Mouse (Mus musculus) heart, embryonic 12.5 days (tissue): ENCODE measurements around the gene C2cd4c. TPM values are rescaled to one million over a fixed set of nuclear protein-coding genes. Genes with fewer than 3 reads are reported as not detected.

Source experiments
- ATAC-seq: fragments of 200-750 bp; cut with Nextera tagmentation; 2 replicates; pipeline ENCODE4 v1.8.0; 2017; ENCODE audit warnings: moderate TSS enrichment, moderate library complexity; ENCODE audit not compliant: insufficient number of reproducible peaks, low FRiP score
- H3K27ac ChIP-seq: fragments of 300-500 bp; sonication (generic); 2 replicates; pipeline ENCODE4 v1.5.1; 2016; ENCODE audit warnings: mild to moderate bottlenecking, moderate library complexity; ENCODE audit not compliant: poor library complexity, severe bottlenecking
- H3K27me3 ChIP-seq: fragments of 300-500 bp; sonication (generic); replicated peaks from 2 replicates; pipeline ENCODE4 v1.6.1; 2016; ENCODE audit warnings: mild to moderate bottlenecking, moderate library complexity
- H3K36me3 ChIP-seq: fragments of 300-500 bp; sonication (generic); 2 replicates; pipeline ENCODE4 v1.6.1; 2016; ENCODE audit warnings: mild to moderate bottlenecking, moderate library complexity
- H3K4me1 ChIP-seq: fragments of 300-500 bp; sonication (generic); replicated peaks from 2 replicates; pipeline ENCODE4 v1.6.1; 2016; ENCODE audit warnings: mild to moderate bottlenecking
- H3K4me2 ChIP-seq: fragments of 300-500 bp; sonication (generic); 2 replicates; pipeline ENCODE4 v1.6.1; 2016; ENCODE audit warnings: mild to moderate bottlenecking, moderate library complexity
- H3K4me3 ChIP-seq: fragments of 300-500 bp; sonication (generic); 2 replicates; pipeline ENCODE4 v1.5.1; 2016; ENCODE audit warnings: mild to moderate bottlenecking
- H3K9ac ChIP-seq: fragments of 300-500 bp; sonication (generic); 2 replicates; pipeline ENCODE4 v1.6.1; 2016; ENCODE audit warnings: mild to moderate bottlenecking, moderate library complexity
- H3K9me3 ChIP-seq: fragments of 300-500 bp; sonication (generic); replicated peaks from 2 replicates; pipeline ENCODE4 v1.6.1; 2016; ENCODE audit warnings: mild to moderate bottlenecking, moderate library complexity
- WGBS: fragments of 180-500 bp; shearing (Covaris S2); methylation state at CpG from one replicate; pipeline ENCODE4 v1.1.7; 2016; 5-methylcytosine and 5-hydroxymethylcytosine counted together
- polyA plus RNA-seq: library from polyadenylated mRNA; unstranded; fragments of >200 nt; fragmentation: Nextera tagmentation; extraction: Ambion mirVana; gene quantifications from 2 replicates; pipeline ENCODE4 v1.2.1, GENCODE M21; 2016

C2cd4c gene
- polyA plus RNA-seq, 1 experiment from 2014 or later: not detected

DNA sequence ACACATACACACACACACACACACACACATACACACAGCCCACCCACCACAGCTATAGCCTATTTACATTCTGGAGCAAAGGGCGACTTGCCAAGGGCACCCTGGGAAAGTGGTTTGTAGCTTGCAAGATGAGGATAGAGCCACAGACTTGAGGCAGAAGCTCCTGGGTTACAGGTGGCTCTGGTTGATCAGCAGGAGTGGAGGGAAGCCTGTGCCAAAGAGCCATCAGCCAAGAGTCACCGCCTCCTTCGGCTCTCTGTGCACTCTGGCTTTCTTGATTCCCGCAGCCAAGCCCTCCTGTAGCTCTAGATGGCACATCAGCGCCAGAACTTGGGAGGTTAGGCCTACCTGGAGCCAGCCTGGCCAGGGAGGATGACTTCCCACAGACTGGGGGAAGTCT is 2.5 kb downstream of the C2cd4c start:
- ATAC-seq: no peak
- Histone ChIP-seq H3K27me3 (peaks cover 69% of the 10 kb centered on the region), H3K27ac (no peak overlapping the region)

DNA sequence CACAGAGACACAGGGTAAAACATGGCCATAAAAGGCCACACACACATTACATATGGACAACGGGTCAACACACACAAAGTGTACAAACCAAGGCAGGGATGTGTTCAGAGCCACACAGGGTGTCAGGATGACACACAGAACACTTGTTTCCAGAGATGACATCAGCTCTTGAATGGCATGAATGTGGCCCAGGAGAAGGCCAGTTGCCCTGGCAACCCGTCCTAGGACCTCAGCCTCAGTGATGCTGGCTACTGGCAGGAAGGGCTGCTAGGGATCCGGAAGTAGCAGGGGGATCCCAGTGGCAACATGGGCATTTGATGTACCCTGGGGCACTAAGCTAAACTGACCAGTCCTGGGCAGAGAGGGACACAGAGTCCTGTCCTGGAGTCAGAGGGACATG is 4.5 kb downstream of the C2cd4c start:
- Histone ChIP-seq H3K4me2 (no peak overlapping the region), H3K4me1 (peaks cover 21% of the 10 kb centered on the region), H3K9me3 (no peaks in the 10 kb centered on the region), H3K9ac (no peak overlapping the region), H3K36me3 (no peaks in the 10 kb centered on the region), H3K27ac (no peak overlapping the region), H3K4me3 (no peak overlapping the region), H3K27me3 (peaks cover 66% of the 10 kb centered on the region)
- ATAC-seq: no peak
- WGBS: 81% methylated on average over 3 of the region's 3 CpGs

More for the DNA sequence above, 2.5 kb downstream of the C2cd4c start:
- H3K4me2 ChIP-seq: no peak overlapping the region
- no peaks in the 10 kb centered on the region for H3K9me3 ChIP-seq
- no peaks in the 10 kb centered on the region for H3K36me3 ChIP-seq
- H3K4me1 ChIP-seq: peaks cover 21% of the 10 kb centered on the region
- no peak overlapping the region for H3K9ac ChIP-seq
- WGBS: 37% methylated on average over 5 of the region's 5 CpGs
- H3K4me3 ChIP-seq: no peak overlapping the region

GRCm38 (mm10) chr10:79607892-79608291 is 5.9 kb downstream of the C2cd4c start:
- Histone ChIP-seq H3K4me1 (peaks cover 14% of the 10 kb centered on the region), H3K9me3 (no peaks in the 10 kb centered on the region), H3K27me3 (peaks cover 52% of the 10 kb centered on the region), H3K4me3 (no peak overlapping the region), H3K4me2 (no peak overlapping the region), H3K36me3 (no peaks in the 10 kb centered on the region), H3K9ac (peak overlapping the region; percentile 6; the same call in 1 of the 2 replicates), H3K27ac (no peak overlapping the region)
- WGBS: 28% methylated on average over 2 of the region's 2 CpGs
- ATAC-seq: no peak

- ATAC-seq: no peak
- WGBS: 53% methylated on average over 4 of the region's 4 CpGs
Observed at GRCm38 (mm10) chr10:79606537-79606936, 7.3 kb downstream of the C2cd4c start.

DNA sequence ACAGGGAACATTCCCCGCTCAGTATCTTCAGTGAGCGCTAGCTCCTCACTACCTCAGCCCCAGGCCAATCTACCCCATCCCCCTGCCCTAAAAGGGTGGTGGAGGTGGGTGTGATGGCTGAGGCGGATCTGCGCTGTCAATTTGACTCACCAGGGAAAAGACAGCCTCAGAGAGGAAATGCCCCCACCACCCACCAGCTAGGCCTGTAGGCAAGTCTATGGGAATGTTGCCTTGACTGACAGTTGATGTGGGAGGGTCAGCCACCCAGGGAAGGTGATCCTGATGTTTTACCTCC is 15.9 kb downstream of the C2cd4c start:
- H3K27ac ChIP-seq: no peak overlapping the region
- ATAC-seq: no peak
- H3K4me3 ChIP-seq: no peak overlapping the region
- no peak overlapping the region for H3K4me2 ChIP-seq
- WGBS: 58% methylated on average over 4 of the region's 4 CpGs
- H3K36me3 ChIP-seq: no peaks in the 10 kb centered on the region
- peaks cover 28% of the 10 kb centered on the region for H3K27me3 ChIP-seq
- H3K9ac ChIP-seq: no peak overlapping the region
- no peaks in the 10 kb centered on the region for H3K9me3 ChIP-seq
- H3K4me1 ChIP-seq: no peaks in the 10 kb centered on the region

More at GRCm38 (mm10) chr10:79606537-79606936, 7.3 kb downstream of the C2cd4c start:
- Histone ChIP-seq H3K9me3 (no peaks in the 10 kb centered on the region), H3K4me3 (no peak overlapping the region), H3K4me2 (no peak overlapping the region), H3K9ac (no peak overlapping the region), H3K4me1 (peaks cover under 1% of the 10 kb centered on the region), H3K27me3 (peaks cover 39% of the 10 kb centered on the region), H3K27ac (no peak overlapping the region), H3K36me3 (no peaks in the 10 kb centered on the region)

DNA sequence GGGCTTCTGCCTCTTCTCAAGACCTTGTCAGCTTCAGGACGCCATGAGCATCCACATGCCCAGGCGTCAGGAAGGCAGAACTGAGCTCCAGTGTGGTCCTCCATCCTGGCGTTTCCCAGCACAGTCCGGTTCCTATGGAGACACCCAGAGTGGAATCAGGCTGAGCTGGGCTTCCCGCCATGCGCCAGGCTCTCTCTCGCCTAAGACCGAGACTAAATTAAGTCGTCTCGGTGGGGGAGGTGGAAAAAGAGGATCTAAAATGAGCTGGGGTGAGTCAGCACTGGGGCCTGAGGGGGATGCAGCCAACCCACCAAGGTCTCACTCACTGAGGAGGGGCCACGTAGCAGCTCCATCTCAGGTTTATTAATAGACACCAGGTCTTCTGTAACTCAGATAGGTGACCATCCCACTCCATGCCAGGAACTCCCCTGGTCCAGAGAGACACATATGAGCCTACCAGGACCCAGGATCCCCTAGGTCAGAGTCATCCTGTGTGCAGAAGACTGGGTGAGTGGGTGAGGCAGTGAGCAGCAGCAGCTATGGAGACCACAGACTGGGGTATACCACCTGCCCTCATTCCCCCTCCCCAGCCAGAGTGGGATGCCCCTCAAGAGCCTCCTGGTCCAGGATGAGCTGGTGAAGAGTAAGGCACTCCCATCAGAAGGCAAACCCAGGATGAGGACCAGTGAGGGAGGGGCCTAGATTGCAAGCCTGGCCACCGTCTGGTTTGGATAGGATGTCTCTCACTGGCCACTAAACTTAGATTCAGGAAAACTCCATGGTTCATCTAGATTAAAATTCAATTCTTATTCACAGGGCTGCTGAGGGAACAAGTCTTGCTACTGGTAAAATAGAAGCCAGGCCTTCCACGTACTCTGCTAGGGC is 16.5 kb downstream of the C2cd4c start:
- WGBS: 32% methylated on average over 13 of the region's 13 CpGs

DNA sequence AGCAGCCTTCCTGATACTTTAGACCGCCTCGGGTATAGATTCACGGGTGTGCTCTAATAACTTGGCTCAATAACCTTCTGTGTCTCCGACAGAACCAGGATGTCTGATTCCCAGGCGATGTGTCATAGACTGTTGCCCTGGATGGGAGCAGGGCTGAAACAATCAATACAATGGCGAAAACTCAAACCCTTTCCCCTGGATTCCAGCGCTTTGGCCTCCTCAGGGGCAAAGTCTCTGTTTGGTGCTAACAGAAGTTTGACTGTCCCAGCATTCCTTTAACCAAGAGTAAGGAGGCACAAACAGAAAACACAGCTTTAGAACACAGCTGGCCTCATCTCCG is 18.3 kb downstream of the C2cd4c start:
- no peaks in the 10 kb centered on the region for H3K4me1 ChIP-seq
- no peak overlapping the region for H3K4me2 ChIP-seq
- no peak for ATAC-seq
- 56% methylated on average over 8 of the region's 8 CpGs for WGBS
- H3K27ac ChIP-seq: no peak overlapping the region
- no peak overlapping the region for H3K4me3 ChIP-seq
- peaks cover 28% of the 10 kb centered on the region for H3K27me3 ChIP-seq
- no peaks in the 10 kb centered on the region for H3K9me3 ChIP-seq
- no peak overlapping the region for H3K9ac ChIP-seq
- H3K36me3 ChIP-seq: no peaks in the 10 kb centered on the region

More for the DNA sequence above, 16.5 kb downstream of the C2cd4c start:
- ATAC-seq: no peak
- H3K27ac ChIP-seq: no peak overlapping the region
- no peaks in the 10 kb centered on the region for H3K4me1 ChIP-seq
- no peaks in the 10 kb centered on the region for H3K36me3 ChIP-seq
- no peak overlapping the region for H3K9ac ChIP-seq
- H3K4me2 ChIP-seq: no peak overlapping the region
- H3K9me3 ChIP-seq: no peaks in the 10 kb centered on the region
- peaks cover 28% of the 10 kb centered on the region for H3K27me3 ChIP-seq
- no peak overlapping the region for H3K4me3 ChIP-seq

GRCm38 (mm10) chr10:79594872-79595589 is 18.8 kb downstream of the C2cd4c start:
- ATAC-seq: 0 out of 2 replicates have a peak, but pooled peaks have one; percentile 53
- H3K4me2 ChIP-seq: no peak overlapping the region

DNA sequence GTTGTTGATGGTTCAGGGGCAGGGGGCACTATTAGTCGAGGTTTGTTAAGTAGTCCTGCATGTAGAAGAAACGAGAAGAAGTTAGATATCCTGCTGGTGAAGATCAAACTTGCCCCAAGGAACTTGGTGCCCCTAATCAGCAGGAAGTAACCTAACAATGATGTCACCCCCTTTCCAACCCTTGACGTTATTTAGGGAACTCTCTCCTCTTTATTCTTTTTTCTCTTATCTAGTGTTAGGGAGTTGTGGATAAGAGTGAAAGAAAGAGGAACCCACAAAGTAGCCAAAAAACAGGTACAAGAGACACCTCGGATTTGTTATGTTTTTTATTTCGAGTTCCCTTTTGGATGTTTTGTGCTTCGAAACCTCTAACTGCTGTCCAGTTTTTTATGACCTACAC is 19.7 kb downstream of the C2cd4c start:
- H3K4me2 ChIP-seq: no peak overlapping the region
- H3K9ac ChIP-seq: no peak overlapping the region
- no peak for ATAC-seq
- H3K36me3 ChIP-seq: no peaks in the 10 kb centered on the region
- no peak overlapping the region for H3K4me3 ChIP-seq
- WGBS: 40% methylated on average over 6 of the region's 6 CpGs
- H3K27me3 ChIP-seq: peaks cover 28% of the 10 kb centered on the region
- no peak overlapping the region for H3K27ac ChIP-seq
- H3K4me1 ChIP-seq: no peaks in the 10 kb centered on the region
- H3K9me3 ChIP-seq: no peaks in the 10 kb centered on the region

More at GRCm38 (mm10) chr10:79594872-79595589, 18.8 kb downstream of the C2cd4c start:
- H3K36me3 ChIP-seq: no peaks in the 10 kb centered on the region
- H3K27me3 ChIP-seq: peaks cover 28% of the 10 kb centered on the region
- WGBS: 15% methylated on average over 17 of the region's 17 CpGs
- H3K27ac ChIP-seq: no peak overlapping the region
- H3K4me3 ChIP-seq: no peak overlapping the region
- H3K4me1 ChIP-seq: no peaks in the 10 kb centered on the region
- no peaks in the 10 kb centered on the region for H3K9me3 ChIP-seq
- H3K9ac ChIP-seq: no peak overlapping the region

DNA sequence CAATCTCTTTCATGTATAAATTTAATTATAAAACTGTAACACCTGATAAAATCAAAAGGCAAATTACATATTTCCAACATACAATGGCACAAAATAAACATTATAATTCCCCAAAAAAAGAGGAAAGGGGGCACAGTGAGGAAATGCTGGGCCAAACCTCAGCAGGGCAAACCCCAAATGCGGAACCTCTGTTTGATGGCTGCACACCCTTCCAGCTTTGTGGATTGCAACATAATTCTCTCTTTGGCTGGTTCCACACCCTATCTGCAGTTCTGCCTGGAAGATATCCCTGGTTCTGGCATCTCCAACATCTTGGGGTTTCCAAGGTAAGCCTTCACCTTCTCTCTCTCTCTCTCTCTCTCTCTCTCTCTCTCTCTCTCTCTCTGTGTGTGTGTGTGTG is 23.1 kb downstream of the C2cd4c start:
- Histone ChIP-seq H3K4me1 (no peaks in the 10 kb centered on the region), H3K4me2 (no peak overlapping the region), H3K27ac (no peak overlapping the region), H3K9ac (no peak overlapping the region), H3K4me3 (no peak overlapping the region), H3K36me3 (no peaks in the 10 kb centered on the region), H3K9me3 (no peaks in the 10 kb centered on the region), H3K27me3 (peaks cover 26% of the 10 kb centered on the region)
- 91% methylated on average over 1 of the region's 1 CpGs for WGBS
- no peak for ATAC-seq

- 61% methylated on average over 4 of the region's 4 CpGs for WGBS
- Histone ChIP-seq H3K9ac (no peak overlapping the region), H3K9me3 (no peaks in the 10 kb centered on the region), H3K27ac (no peak overlapping the region), H3K4me3 (no peak overlapping the region), H3K36me3 (no peaks in the 10 kb centered on the region), H3K4me1 (no peaks in the 10 kb centered on the region), H3K4me2 (no peak overlapping the region), H3K27me3 (peaks cover 27% of the 10 kb centered on the region; the same call in 1 of the 2 replicates)
- no peak for ATAC-seq
Observed at GRCm38 (mm10) chr10:79587752-79588126, 26.1 kb downstream of the C2cd4c start.
